Mouse (Mus musculus): Measurements from ENCODE around the gene Dhdh. TPM values are rescaled to one million over a fixed set of nuclear protein-coding genes. Genes with fewer than 3 reads are reported as not detected.

The Dhdh gene
- total and polyA plus RNA-seq, 2 experiments from 2014 or later, result 4.7 to 6.2 TPM

- no peak for TF ChIP-seq CTCF (IDR thresholded peaks at IDR 0.05; ENCODE audit: low read depth)
- H3K4me1 ChIP-seq (ENCODE audit: insufficient read depth, low read length), result no peaks in the 10 kb centered on the region
- peaks cover 54% of the 10 kb centered on the region for H3K36me3 ChIP-seq (ENCODE audit: insufficient read depth, low read length)
- no peak overlapping the region for H3K27ac ChIP-seq
- H3K4me3 ChIP-seq (ENCODE audit: low read length), result no peak overlapping the region
- ATAC-seq (no peak), DNase-seq (ENCODE audit: low spot score) (no peak)
- H3K4me2 ChIP-seq (ENCODE audit: low read depth, low read length), result no peak overlapping the region
- no peaks in the 10 kb centered on the region for H3K27me3 ChIP-seq (ENCODE audit: insufficient read depth, low read length)
- no peak overlapping the region for H3K9ac ChIP-seq (replicated peaks; ENCODE audit: low read length)
- WGBS, result 94% methylated on average over 6 of the region's 6 CpGs
- H3K9me3 ChIP-seq (ENCODE audit: low read length), result no peaks in the 10 kb centered on the region
Observed at GRCm38 (mm10) chr7:45498427-45498826, 9.8 kb upstream of the Dhdh start.

- Histone ChIP-seq H3K27me3 (ENCODE audit: insufficient read depth, low read length) (no peaks in the 10 kb centered on the region), H3K27ac (no peak overlapping the region), H3K36me3 (ENCODE audit: insufficient read depth, low read length) (peaks cover 52% of the 10 kb centered on the region), H3K9ac (replicated peaks; ENCODE audit: low read length) (no peak overlapping the region), H3K9me3 (ENCODE audit: low read length) (no peaks in the 10 kb centered on the region), H3K4me1 (ENCODE audit: insufficient read depth, low read length) (no peaks in the 10 kb centered on the region), H3K4me2 (ENCODE audit: low read depth, low read length) (no peak overlapping the region), H3K4me3 (ENCODE audit: low read length) (no peak overlapping the region)
- WGBS, result 82% methylated on average over 9 of the region's 9 CpGs
- no peak for ATAC-seq
- DNase-seq (ENCODE audit: low spot score), result no peak
- no peak for TF ChIP-seq CTCF (IDR thresholded peaks at IDR 0.05; ENCODE audit: low read depth)
Observed at GRCm38 (mm10) chr7:45494548-45494947, 5.9 kb upstream of the Dhdh start.

GRCm38 (mm10) chr7:45492951-45493350, 4.3 kb upstream of the Dhdh start:
- WGBS, result 85% methylated on average over 5 of the region's 5 CpGs
- H3K4me3 ChIP-seq (ENCODE audit: low read length), result no peak overlapping the region
- H3K27ac ChIP-seq, result no peak overlapping the region
- no peaks in the 10 kb centered on the region for H3K27me3 ChIP-seq (ENCODE audit: insufficient read depth, low read length)
- H3K36me3 ChIP-seq (ENCODE audit: insufficient read depth, low read length), result peaks cover 46% of the 10 kb centered on the region
- no peak for TF ChIP-seq CTCF (IDR thresholded peaks at IDR 0.05; ENCODE audit: low read depth)
- H3K9me3 ChIP-seq (ENCODE audit: low read length), result no peaks in the 10 kb centered on the region
- ATAC-seq (no peak), DNase-seq (ENCODE audit: low spot score) (no peak)
- H3K9ac ChIP-seq (replicated peaks; ENCODE audit: low read length), result no peak overlapping the region
- H3K4me1 ChIP-seq (ENCODE audit: insufficient read depth, low read length), result no peaks in the 10 kb centered on the region
- H3K4me2 ChIP-seq (ENCODE audit: low read depth, low read length), result no peak overlapping the region

GRCm38 (mm10) chr7:45492225-45492844, 3.7 kb upstream of the Dhdh start:
- no peak for ATAC-seq
- Histone ChIP-seq H3K36me3 (ENCODE audit: insufficient read depth, low read length) (peaks cover 39% of the 10 kb centered on the region), H3K4me1 (ENCODE audit: insufficient read depth, low read length) (no peaks in the 10 kb centered on the region), H3K4me3 (ENCODE audit: low read length) (no peak overlapping the region), H3K9me3 (ENCODE audit: low read length) (no peaks in the 10 kb centered on the region), H3K9ac (replicated peaks; ENCODE audit: low read length) (no peak overlapping the region), H3K4me2 (ENCODE audit: low read depth, low read length) (no peak overlapping the region), H3K27me3 (ENCODE audit: insufficient read depth, low read length) (no peaks in the 10 kb centered on the region), H3K27ac (no peak overlapping the region)
- 96% methylated on average over 8 of the region's 8 CpGs for WGBS
- no peak for DNase-seq (ENCODE audit: low spot score)
- TF ChIP-seq CTCF (IDR thresholded peaks at IDR 0.05; ENCODE audit: low read depth), result no peak

- Histone ChIP-seq H3K36me3 (ENCODE audit: insufficient read depth, low read length) (peaks cover 32% of the 10 kb centered on the region), H3K9me3 (ENCODE audit: low read length) (no peaks in the 10 kb centered on the region), H3K27me3 (ENCODE audit: insufficient read depth, low read length) (no peaks in the 10 kb centered on the region), H3K27ac (no peak overlapping the region), H3K9ac (replicated peaks; ENCODE audit: low read length) (no peak overlapping the region), H3K4me2 (ENCODE audit: low read depth, low read length) (no peak overlapping the region), H3K4me1 (ENCODE audit: insufficient read depth, low read length) (no peaks in the 10 kb centered on the region), H3K4me3 (ENCODE audit: low read length) (no peak overlapping the region)
- DNase-seq (ENCODE audit: low spot score) (no peak), ATAC-seq (no peak)
- no peak for TF ChIP-seq CTCF (IDR thresholded peaks at IDR 0.05; ENCODE audit: low read depth)
- WGBS, result 16% methylated on average over 3 of the region's 3 CpGs
Observed at GRCm38 (mm10) chr7:45491264-45491663, 2.7 kb upstream of the Dhdh start.

- no peak overlapping the region for H3K4me3 ChIP-seq (ENCODE audit: low read length)
- ATAC-seq (no peak), DNase-seq (ENCODE audit: low spot score) (peak; percentile 6)
- H3K4me1 ChIP-seq (ENCODE audit: insufficient read depth, low read length), result no peaks in the 10 kb centered on the region
- 36% methylated on average over 9 of the region's 9 CpGs for WGBS
- peaks cover 32% of the 10 kb centered on the region for H3K36me3 ChIP-seq (ENCODE audit: insufficient read depth, low read length)
- H3K27me3 ChIP-seq (ENCODE audit: insufficient read depth, low read length), result no peaks in the 10 kb centered on the region
- no peak for TF ChIP-seq CTCF (IDR thresholded peaks at IDR 0.05; ENCODE audit: low read depth)
- no peak overlapping the region for H3K4me2 ChIP-seq (ENCODE audit: low read depth, low read length)
- no peak overlapping the region for H3K9ac ChIP-seq (replicated peaks; ENCODE audit: low read length)
- no peaks in the 10 kb centered on the region for H3K9me3 ChIP-seq (ENCODE audit: low read length)
- H3K27ac ChIP-seq, result no peak overlapping the region
Observed at GRCm38 (mm10) chr7:45490822-45491221, 2.2 kb upstream of the Dhdh start.

- TF ChIP-seq CTCF (IDR thresholded peaks at IDR 0.05; ENCODE audit: low read depth), result no peak
- no peaks in the 10 kb centered on the region for H3K4me1 ChIP-seq (ENCODE audit: insufficient read depth, low read length)
- 0 out of 2 replicates have a peak overlapping the region, but pooled peaks have one; percentile 5 for H3K27ac ChIP-seq
- H3K9ac ChIP-seq (replicated peaks; ENCODE audit: low read length), result no peak overlapping the region
- no peak overlapping the region for H3K4me2 ChIP-seq (ENCODE audit: low read depth, low read length)
- H3K27me3 ChIP-seq (ENCODE audit: insufficient read depth, low read length), result no peaks in the 10 kb centered on the region
- peaks cover 20% of the 10 kb centered on the region for H3K36me3 ChIP-seq (ENCODE audit: insufficient read depth, low read length)
- 81% methylated on average over 7 of the region's 7 CpGs for WGBS
- ATAC-seq (no peak), DNase-seq (ENCODE audit: low spot score) (no peak)
- H3K9me3 ChIP-seq (ENCODE audit: low read length), result no peaks in the 10 kb centered on the region
- H3K4me3 ChIP-seq (ENCODE audit: low read length), result no peak overlapping the region
Observed at GRCm38 (mm10) chr7:45489578-45489977, 973 bp upstream of the Dhdh start.
